Mouse (Mus musculus) midbrain, embryonic 14.5 days (tissue): ENCODE data around the gene Klhl22. TPM values are rescaled to one million over a fixed set of nuclear protein-coding genes. Genes with fewer than 3 reads are reported as not detected.

Source experiments
- ATAC-seq: fragments of 200-750 bp; cut with Nextera tagmentation; 2 replicates; pipeline ENCODE4 v1.8.0; 2017; ENCODE audit warnings: moderate number of reproducible peaks, moderate library complexity; ENCODE audit not compliant: low FRiP score, low TSS enrichment
- DNase-seq: peaks from one replicate; pipeline ENCODE4 v3.0.0-alpha.2; 2015
- H3K27ac ChIP-seq: fragments of 300-500 bp; sonication (generic); replicated peaks from 2 replicates; pipeline ENCODE4 v1.5.1; 2014; ENCODE audit warnings: mild to moderate bottlenecking, low read depth, low read length, moderate library complexity
- H3K27me3 ChIP-seq: fragments of 300-500 bp; sonication (generic); 2 replicates; pipeline ENCODE4 v1.6.1; 2014; ENCODE audit warnings: low read length, control low read depth, mixed read lengths; ENCODE audit not compliant: control insufficient read depth, insufficient read depth
- H3K36me3 ChIP-seq: fragments of 300-500 bp; sonication (generic); 2 replicates; pipeline ENCODE4 v1.6.1; 2014; ENCODE audit warnings: low read length, control low read depth; ENCODE audit not compliant: control insufficient read depth, insufficient read depth
- H3K4me1 ChIP-seq: fragments of 300-500 bp; sonication (generic); 2 replicates; pipeline ENCODE4 v1.6.1; 2014; ENCODE audit warnings: mild to moderate bottlenecking, antibody characterized with exemption, low read length, control low read depth; ENCODE audit not compliant: control insufficient read depth, insufficient read depth
- H3K4me2 ChIP-seq: fragments of 300-500 bp; sonication (generic); 2 replicates; pipeline ENCODE4 v1.6.1; 2014; ENCODE audit warnings: mild to moderate bottlenecking, low read length, moderate library complexity
- H3K4me3 ChIP-seq: fragments of 300-500 bp; sonication (generic); replicated peaks from 2 replicates; pipeline ENCODE4 v1.5.1; 2014; ENCODE audit warnings: low read depth, low read length
- H3K9ac ChIP-seq: fragments of 300-500 bp; sonication (generic); replicated peaks from 2 replicates; pipeline ENCODE4 v1.6.1; 2014; ENCODE audit warnings: mild to moderate bottlenecking, low read length, moderate library complexity
- H3K9me3 ChIP-seq: fragments of 300-500 bp; sonication (generic); 2 replicates; pipeline ENCODE4 v1.6.1; 2016; ENCODE audit warnings: low read length, control low read depth, mixed read lengths; ENCODE audit not compliant: control insufficient read depth
- WGBS: fragments of 180-500 bp; shearing (Covaris S2); extraction: QIAGEN DNeasy Blood & Tissue Kit; methylation state at CpG from one replicate; pipeline ENCODE4 v1.1.7; 2014; 5-methylcytosine and 5-hydroxymethylcytosine counted together
- polyA plus RNA-seq: library from polyadenylated mRNA; unstranded; fragments of >200 nt; fragmentation: Nextera tagmentation; extraction: Ambion mirVana; gene quantifications from 2 replicates; pipeline ENCODE4 v1.2.1, GENCODE M21; 2014

Gene Klhl22
- polyA plus RNA-seq, 1 experiment from 2014 or later = 75.6 TPM

DNA sequence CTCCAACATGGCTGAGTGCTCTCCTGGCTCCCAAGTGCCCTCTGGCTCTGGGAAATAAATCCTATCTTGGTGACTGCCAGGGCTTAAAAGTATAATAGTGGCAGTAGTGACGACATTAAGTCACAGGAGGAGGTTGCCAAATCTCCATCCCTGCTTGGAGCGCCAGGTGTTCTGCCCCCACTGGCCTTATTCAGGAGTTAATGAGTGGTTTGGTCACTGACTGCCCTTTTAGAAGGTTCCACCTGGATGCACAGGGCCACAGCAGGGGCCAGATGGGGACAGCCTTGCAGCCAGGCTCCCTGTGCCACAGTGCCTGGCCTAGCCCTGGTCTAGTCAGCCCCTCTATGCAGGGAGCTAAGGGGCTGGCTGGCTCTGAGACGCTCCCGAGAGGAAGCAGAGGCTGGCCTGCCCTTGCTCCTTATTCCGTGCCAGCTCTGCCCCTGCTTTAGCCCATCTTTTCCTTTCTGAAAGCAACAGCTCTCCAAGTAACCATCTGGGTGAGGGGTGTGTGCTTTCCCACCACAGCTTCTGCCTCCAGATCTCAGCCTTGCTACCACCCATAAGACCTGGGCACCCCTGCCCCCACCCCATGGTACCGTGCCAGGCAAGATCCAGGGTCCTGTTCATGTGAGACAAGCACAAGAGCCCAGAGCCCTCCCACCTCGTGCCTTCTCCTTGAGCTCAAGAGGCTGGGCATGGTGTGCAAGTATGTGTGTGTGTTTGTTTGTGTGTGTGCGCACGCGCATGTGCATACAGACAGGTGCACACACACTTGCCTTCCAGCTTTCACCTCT is 71.2 kb downstream of the Klhl22 start:
- DNase-seq (no peak), ATAC-seq (no peak)
- H3K4me1 ChIP-seq = peaks cover 13% of the 10 kb centered on the region
- no peaks in the 10 kb centered on the region for H3K9me3 ChIP-seq
- no peak overlapping the region for H3K4me3 ChIP-seq
- no peak overlapping the region for H3K9ac ChIP-seq
- 54% methylated on average over 10 of the region's 10 CpGs for WGBS
- H3K27ac ChIP-seq = no peak overlapping the region
- peaks cover 36% of the 10 kb centered on the region for H3K27me3 ChIP-seq
- no peaks in the 10 kb centered on the region for H3K36me3 ChIP-seq
- H3K4me2 ChIP-seq = no peak overlapping the region

GRCm38 (mm10) chr16:17831781-17832180 is 72.4 kb downstream of the Klhl22 start:
- Histone ChIP-seq H3K36me3 (no peaks in the 10 kb centered on the region), H3K27me3 (peaks cover 42% of the 10 kb centered on the region), H3K9ac (no peak overlapping the region), H3K4me2 (no peak overlapping the region), H3K27ac (no peak overlapping the region), H3K4me3 (no peak overlapping the region), H3K9me3 (no peaks in the 10 kb centered on the region), H3K4me1 (peaks cover 13% of the 10 kb centered on the region)
- no peak for ATAC-seq
- DNase-seq = peak; percentile 46
- WGBS = 11% methylated on average over 11 of the region's 11 CpGs

DNA sequence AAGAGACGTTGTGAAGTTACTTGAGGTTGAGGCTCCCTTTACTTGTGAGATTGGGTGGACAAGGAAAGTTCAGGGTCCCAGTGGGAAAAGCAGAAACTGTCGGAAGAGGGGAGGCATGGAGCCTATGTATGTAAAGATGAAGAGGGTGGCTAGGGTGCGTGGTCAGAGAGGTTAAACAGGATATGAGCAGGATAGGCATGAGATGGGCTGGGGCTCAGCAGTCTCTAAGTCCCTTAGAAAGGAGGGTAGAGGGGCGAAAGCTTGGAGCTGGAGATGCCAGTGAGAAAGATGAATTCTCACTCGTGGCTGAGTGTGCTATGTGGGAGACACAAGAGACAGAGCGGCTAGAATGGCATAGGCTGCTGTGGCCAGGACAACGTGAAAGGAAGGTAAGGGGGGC is 73.4 kb downstream of the Klhl22 start, which contains the start of gene B830017H08Rik:
TSS of gene B830017H08Rik (plus strand) at position 301 of the 400 bp plus-strand sequence.
- ATAC-seq = no peak
- Histone ChIP-seq H3K36me3 (no peaks in the 10 kb centered on the region), H3K9ac (peak within 1 kb of the TSS; percentile 77), H3K4me3 (peak within 1 kb of the TSS; percentile 55), H3K4me2 (peak within 1 kb of the TSS; percentile 87), H3K27me3 (peaks cover 42% of the 10 kb centered on the region), H3K9me3 (no peaks in the 10 kb centered on the region), H3K27ac (peak within 1 kb of the TSS; percentile 90), H3K4me1 (peaks cover 13% of the 10 kb centered on the region)
- DNase-seq = no peak
- 16% methylated on average over 7 of the region's 7 CpGs for WGBS

GRCm38 (mm10) chr16:17833321-17833680 is 73.9 kb downstream of the Klhl22 start:
- peak; percentile 75 for DNase-seq
- peak; percentile 69 for ATAC-seq
- Histone ChIP-seq H3K27me3 (peaks cover 42% of the 10 kb centered on the region), H3K4me1 (peaks cover 13% of the 10 kb centered on the region), H3K4me3 (peak overlapping the region; percentile 55), H3K36me3 (no peaks in the 10 kb centered on the region), H3K27ac (peak overlapping the region; percentile 90), H3K4me2 (peak overlapping the region; percentile 87), H3K9me3 (no peaks in the 10 kb centered on the region), H3K9ac (peak overlapping the region; percentile 77)
- WGBS = 2% methylated on average over 34 of the region's 37 CpGs

- Histone ChIP-seq H3K9ac (peak overlapping the region; percentile 77), H3K4me2 (peak overlapping the region; percentile 87), H3K27me3 (peaks cover 42% of the 10 kb centered on the region), H3K4me1 (peaks cover 13% of the 10 kb centered on the region), H3K36me3 (0 out of 2 replicates have a peak, but pooled peaks cover 2% of the 10 kb centered on the region), H3K27ac (peak overlapping the region; percentile 90), H3K4me3 (peak overlapping the region; percentile 55), H3K9me3 (no peaks in the 10 kb centered on the region)
- under 1% methylated on average over 101 of the region's 103 CpGs for WGBS
- DNase-seq = peak; percentile 83
- ATAC-seq = peak; percentile 64
Measured at GRCm38 (mm10) chr16:17833681-17834399, 74.4 kb downstream of the Klhl22 start.

DNA sequence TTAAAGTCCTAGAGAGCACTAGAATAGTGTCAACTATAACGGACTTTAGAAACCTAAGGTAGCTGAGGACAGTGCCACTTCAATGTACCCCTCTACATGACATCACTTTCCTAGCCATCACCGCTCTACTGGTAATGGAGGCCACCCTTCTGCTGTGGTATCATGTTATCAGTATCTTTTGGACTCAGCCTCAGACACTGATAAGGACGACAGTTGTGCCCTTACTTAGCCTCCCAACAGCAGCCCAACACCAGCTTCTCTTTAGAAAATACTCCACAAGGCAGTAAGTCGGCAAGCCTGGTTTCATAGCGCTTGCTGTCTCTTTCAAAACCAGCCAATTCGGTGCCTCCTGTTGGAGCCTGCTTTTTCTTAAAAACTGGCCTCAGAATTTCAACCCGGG is 75.1 kb downstream of the Klhl22 start:
- Histone ChIP-seq H3K4me2 (peak overlapping the region; percentile 87), H3K36me3 (0 out of 2 replicates have a peak, but pooled peaks cover 2% of the 10 kb centered on the region), H3K27me3 (peaks cover 42% of the 10 kb centered on the region), H3K27ac (peak overlapping the region; percentile 90), H3K4me1 (peaks cover 13% of the 10 kb centered on the region), H3K9me3 (no peaks in the 10 kb centered on the region), H3K9ac (peak overlapping the region; percentile 77), H3K4me3 (peak overlapping the region; percentile 55)
- WGBS = 49% methylated on average over 7 of the region's 7 CpGs
- no peak for DNase-seq
- ATAC-seq = no peak

DNA sequence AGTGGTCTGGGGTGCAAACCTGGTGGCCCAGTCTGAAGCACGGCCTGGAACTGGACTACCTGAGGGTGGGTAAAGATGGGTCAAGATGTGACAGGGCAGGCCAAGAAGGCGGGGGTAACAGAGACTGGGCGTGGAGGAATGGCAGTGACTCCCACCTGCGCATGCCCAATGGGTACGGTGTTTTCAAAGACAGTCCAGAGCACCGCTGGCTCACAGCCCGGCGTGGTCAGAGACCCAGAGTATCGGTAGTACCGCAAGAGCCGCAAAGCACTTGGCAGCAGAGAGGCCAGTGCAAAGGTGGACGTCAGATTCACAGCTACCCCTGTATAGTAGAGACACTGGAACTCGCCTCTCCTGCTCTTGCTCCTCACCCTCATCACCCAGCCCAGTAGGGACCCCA is 76.1 kb downstream of the Klhl22 start:
- H3K4me2 ChIP-seq = no peak overlapping the region

GRCm38 (mm10) chr16:17838051-17838450 is 78.6 kb downstream of the Klhl22 start, which contains the start of gene Car15:
Car15 (minus strand) TSS chr16:17838364.
- H3K4me1 ChIP-seq = peaks cover 10% of the 10 kb centered on the region
- no peak within 1 kb of the TSS for H3K27ac ChIP-seq
- H3K4me3 ChIP-seq = no peak within 1 kb of the TSS
- H3K9ac ChIP-seq = no peak within 1 kb of the TSS
- ATAC-seq = no peak
- no peaks in the 10 kb centered on the region for H3K9me3 ChIP-seq
- no peak for DNase-seq
- H3K27me3 ChIP-seq = peaks cover 25% of the 10 kb centered on the region
- peaks cover 37% of the 10 kb centered on the region for H3K36me3 ChIP-seq
- 83% methylated on average over 6 of the region's 6 CpGs for WGBS
- H3K4me2 ChIP-seq = no peak within 1 kb of the TSS

More for the DNA sequence above, 76.1 kb downstream of the Klhl22 start:
- H3K9ac ChIP-seq = no peak overlapping the region
- no peak overlapping the region for H3K27ac ChIP-seq
- no peak overlapping the region for H3K4me3 ChIP-seq
- peaks cover 42% of the 10 kb centered on the region for H3K27me3 ChIP-seq
- no peaks in the 10 kb centered on the region for H3K9me3 ChIP-seq
- peaks cover 13% of the 10 kb centered on the region for H3K4me1 ChIP-seq
- H3K36me3 ChIP-seq = peaks cover 11% of the 10 kb centered on the region; the same call in 1 of the 2 replicates
- no peak for DNase-seq
- 52% methylated on average over 13 of the region's 13 CpGs for WGBS
- no peak for ATAC-seq
